Mouse (Mus musculus) lung, postnatal 10 days (tissue): ENCODE results near the gene Tubgcp2.
A peak's percentile ranks its signal among the peaks of the same experiment; 100 is the strongest.

Experiments
- DNase-seq: peaks from one replicate; pipeline ENCODE4 v3.0.0; 2021

Gene Tubgcp2

GRCm38 (mm10) chr7:140045546-140045945 lies 9.1 kb upstream of the Tubgcp2 start:
- DNase-seq, result no peak

- no peak for DNase-seq
Measured at GRCm38 (mm10) chr7:140042728-140043127, 6.3 kb upstream of the Tubgcp2 start.

DNA sequence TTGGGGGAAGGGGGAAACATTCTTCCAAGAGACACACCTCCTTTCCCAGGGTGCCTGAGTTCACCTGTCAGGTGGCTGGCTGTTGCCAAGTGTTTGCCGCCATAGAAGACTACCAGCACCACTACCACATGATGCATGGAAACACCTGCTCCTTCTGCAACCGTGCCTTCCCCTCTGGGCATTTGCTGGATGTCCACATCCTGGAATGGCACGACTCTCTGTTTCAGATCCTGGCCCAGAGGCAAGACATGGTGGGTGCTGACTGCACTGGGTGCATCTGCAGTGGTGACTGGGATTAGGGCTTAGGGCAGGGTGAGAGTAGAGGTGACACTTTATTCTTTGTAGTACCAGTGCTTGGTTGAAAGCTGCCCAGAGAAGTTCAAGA lies 694 bp upstream of the Tubgcp2 start:
- no peak for DNase-seq

GRCm38 (mm10) chr7:140035456-140035855 lies 1.0 kb downstream of the Tubgcp2 start:
- DNase-seq, result no peak

GRCm38 (mm10) chr7:140033386-140033785 lies 3.1 kb downstream of the Tubgcp2 start:
- no peak for DNase-seq

- no peak for DNase-seq
Measured at GRCm38 (mm10) chr7:140032366-140032765, 4.1 kb downstream of the Tubgcp2 start.

DNA sequence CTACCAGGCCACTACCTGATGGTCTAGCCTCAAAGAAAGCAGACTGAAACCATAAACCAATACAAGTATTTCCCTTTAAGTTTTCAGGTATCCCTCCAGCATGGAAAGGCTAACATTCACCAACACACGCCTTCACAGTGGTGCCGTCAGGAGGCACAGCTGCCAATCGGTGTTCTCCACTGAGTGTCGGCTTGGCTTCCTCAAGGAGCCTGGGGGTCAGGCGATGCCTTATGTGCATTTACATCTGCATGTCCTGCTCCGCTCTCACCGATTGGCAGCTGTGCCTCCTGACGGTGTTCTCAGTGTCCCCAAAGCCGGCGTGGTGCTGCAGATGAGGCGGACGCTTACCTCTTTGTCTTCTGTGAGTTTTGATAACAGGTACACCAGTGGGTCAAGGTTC lies 4.7 kb downstream of the Tubgcp2 start:
- DNase-seq, result no peak

DNA sequence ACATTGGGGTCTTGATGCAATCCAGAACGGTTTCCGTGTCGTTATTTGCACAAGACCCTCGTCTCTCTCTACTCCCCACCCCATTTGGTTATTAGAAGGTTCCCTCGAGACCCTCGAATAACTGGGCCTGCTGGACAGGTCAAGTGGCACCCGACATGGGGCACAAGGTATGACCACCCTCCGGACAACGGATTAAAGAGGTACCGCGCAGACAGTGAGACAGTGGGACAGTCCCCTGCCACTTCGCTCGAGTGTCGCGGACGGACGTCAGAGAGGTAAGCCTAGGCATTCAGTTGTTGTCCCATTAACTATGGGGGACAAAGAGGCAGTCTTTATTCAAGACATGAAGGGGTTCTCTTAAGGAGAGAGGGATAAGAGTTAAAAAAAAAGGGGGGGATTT lies 25.1 kb downstream of the Tubgcp2 start:
- DNase-seq, result no peak

- DNase-seq, result no peak
Measured at GRCm38 (mm10) chr7:140007781-140008180, 28.7 kb downstream of the Tubgcp2 start.

- DNase-seq, result no peak
Measured at GRCm38 (mm10) chr7:140006861-140007611, 29.4 kb downstream of the Tubgcp2 start.

GRCm38 (mm10) chr7:140004666-140005065 lies 31.8 kb downstream of the Tubgcp2 start:
- no peak for DNase-seq

- DNase-seq, result no peak
Measured at GRCm38 (mm10) chr7:140001086-140001740, 35.3 kb downstream of the Tubgcp2 start.

GRCm38 (mm10) chr7:139998691-139999350 lies 37.6 kb downstream of the Tubgcp2 start:
- DNase-seq, result no peak

DNA sequence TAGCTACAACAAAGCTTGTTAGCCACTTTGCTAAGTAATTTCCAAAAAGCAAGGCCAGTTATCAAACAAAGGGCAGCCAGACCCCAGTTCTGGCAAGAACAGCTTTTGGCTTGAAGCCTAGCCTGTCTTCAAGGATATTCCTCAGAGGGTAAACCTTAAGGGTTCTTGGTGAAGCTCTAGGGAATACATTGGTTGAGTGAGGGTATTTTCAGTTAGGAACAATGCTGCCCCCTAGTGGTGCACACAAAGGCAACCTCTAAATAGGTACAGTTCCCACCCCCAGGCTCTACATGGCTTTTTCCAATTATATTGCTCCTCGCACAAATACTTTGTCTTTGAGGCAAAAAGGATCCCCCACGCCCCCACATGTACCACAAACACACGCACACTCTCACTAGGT lies 41.8 kb downstream of the Tubgcp2 start:
- peak; percentile 63 for DNase-seq

DNA sequence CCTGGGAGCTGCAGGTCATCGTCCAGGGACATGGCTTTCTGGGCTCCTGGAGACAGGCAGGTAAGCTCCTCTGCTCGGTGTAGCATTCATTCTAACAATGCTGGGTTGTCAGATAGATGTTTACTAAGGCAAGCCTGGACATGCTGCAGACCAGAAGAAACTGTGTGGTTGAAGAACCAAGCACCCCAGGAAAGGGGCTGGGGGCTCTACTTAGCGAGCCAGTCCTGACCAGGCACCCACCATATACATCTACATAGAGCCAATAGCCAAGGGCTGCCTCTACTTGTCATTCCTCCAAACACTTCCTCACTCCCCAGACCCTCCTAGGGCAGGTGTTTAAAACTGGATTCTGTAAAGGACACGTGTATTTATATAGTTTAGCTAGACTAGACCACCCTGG lies 42.3 kb downstream of the Tubgcp2 start:
- DNase-seq, result no peak

- DNase-seq, result no peak
Measured at GRCm38 (mm10) chr7:139993532-139993931, 42.9 kb downstream of the Tubgcp2 start.

DNA sequence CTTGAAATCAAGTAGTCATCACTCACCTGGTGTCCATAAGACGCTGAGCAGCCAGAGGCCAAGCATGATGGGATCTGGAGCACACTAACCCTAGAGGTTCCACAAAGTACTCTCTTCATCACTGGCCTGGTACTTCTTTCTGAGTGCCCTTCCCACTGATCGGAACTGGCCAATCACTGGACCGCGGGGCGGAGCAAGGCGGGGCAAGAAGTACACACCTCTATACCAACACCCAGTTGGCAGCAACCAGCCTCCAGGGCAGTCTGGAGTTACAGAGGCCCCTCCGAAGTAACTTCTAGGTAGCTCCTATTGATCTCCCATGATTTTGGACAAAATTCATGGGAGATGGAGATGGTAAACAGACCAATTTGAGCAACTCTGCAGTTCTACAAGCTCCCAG lies 44.1 kb downstream of the Tubgcp2 start, which contains the start of gene Adam8:
TSS of gene Adam8 (minus strand) at position 157 of the 400 bp plus-strand sequence.
- DNase-seq, result peak; percentile 50

GRCm38 (mm10) chr7:139990864-139991394 lies 45.5 kb downstream of the Tubgcp2 start:
- no peak for DNase-seq

DNA sequence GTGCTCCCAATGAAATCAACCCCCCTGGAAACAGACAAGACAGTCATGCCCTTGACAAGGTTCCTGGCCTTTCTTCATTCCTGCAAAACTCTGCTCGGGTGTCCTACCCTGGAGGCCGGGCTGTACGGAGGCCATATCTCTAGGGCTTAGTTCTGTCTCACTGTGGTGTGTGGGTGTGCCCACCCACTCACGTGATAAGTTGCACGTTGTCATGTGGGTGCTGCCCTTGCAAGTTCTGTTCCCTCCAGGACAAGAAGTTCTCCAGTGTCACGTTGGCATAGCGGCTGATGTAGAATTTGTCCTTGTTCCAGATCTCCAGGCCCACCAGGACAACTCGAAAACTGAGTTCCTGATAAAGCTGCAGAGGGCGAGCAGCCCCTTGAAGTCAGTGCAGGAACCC lies 48.2 kb downstream of the Tubgcp2 start:
- no peak for DNase-seq

DNA sequence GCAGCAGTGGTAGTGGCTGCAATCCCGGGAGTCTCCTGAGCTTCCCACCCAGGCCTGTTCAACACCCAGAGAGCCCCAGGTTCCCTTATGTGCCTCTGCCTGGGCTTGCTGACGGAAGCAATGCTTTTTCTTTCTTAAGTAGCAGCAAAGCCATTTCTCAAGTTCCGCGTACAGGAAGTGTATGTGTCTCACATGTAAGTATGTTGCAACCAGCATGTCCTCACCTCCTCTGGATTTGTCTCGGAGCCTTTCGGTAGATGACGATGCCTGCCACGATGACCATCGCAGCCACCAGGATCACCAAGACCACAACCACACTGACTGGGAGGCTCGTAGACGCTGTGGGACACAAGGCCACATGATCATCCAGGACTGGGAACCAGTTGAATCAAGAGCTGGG lies 52.0 kb downstream of the Tubgcp2 start:
- DNase-seq, result no peak

DNA sequence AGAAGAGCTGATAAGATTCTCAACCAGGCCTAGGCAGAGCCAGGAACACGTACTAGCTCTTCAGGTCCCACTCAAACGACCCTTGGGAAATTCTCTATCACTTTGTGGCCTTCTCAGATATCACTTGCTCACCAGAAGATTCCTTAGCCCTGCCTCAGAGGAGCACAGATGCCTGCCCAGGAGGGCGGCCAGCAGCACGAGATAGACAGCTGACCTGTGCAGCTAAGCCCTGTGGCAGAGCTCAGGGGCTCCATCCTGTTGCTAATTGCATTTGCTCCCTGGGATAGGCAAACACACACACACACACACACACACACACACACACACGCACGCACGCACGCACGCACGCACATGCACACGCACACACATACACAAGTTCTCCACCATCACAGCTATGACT lies 54.4 kb downstream of the Tubgcp2 start:
- no peak for DNase-seq

DNA sequence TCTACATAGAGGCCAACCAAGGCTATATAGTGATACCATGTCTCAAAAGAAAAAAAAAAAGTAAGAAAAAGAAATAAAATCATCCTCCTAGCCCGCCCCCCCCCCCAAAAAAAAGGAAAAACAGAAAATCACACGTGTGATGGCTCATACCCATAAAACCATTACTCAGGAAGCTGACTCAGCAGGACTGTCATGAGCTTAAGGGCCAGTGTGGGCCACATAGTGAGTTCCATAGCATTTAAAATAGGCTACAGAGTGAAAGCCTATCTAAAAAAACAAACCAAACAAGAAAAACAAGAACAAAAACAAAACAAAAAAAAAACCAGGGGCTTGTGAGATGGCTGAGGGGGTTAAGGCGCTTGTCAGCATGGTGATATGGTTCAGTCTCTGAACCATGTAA lies 55.7 kb downstream of the Tubgcp2 start:
- no peak for DNase-seq

DNA sequence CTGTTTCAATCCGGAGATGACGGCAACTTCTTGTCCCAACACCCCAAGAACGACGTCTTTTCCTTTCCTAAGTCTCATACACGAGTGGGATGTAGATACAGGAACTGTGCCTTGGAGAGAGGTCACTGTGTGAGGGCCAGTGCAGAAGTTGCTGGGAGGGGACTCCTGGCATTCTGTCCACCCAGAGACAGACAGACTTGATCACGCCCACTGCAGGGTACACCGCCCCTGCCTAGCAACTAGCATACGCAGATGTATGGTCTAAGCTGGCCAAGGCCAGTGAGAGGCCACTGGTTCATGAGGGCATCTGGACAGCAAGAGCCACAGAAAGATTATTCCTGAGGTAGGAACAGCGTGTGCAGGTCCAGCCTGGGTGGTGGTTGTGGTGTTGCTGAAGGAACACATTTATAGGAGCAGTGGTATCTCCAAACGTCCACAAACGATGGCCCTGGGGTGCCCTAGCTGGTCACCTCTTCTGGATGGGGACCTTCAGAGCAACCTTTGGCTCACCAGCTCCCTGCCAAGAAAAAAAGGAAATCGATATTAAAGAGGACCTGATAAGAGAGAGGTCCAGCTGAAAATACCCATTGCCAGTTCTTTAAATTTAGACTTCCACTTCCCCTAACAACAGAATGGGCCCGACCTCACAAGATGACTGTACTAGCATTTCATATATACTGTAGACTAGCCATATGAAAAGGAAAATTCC lies 57.3 kb downstream of the Tubgcp2 start:
- no peak for DNase-seq
